Mouse (Mus musculus): ENCODE measurements around the gene Nsl1. TPM values are rescaled to one million over a fixed set of nuclear protein-coding genes. Genes with fewer than 3 reads are reported as not detected.

Nsl1 gene
- polyA plus RNA-seq, 2 experiments, result 8.8 to 11.2 TPM

DNA sequence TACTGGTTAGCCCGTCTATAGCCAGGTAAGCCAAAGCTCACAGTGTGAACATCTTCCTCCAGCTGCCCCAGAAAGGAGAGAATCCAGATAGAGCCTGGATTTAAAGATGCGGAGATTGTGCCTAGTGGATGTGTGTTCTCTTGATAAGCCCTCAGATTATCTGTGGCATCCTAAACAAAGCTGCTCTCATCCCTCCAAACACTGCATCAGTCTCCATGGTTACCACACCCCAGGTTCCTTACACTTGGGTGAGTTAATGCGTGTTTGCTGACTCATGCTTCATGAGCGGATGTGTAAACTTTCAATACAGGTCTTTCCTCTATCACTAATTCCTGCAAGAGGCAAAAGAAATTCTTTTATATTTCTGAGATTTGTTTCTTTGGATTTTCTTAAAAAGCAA is 27.2 kb upstream of the Nsl1 start:
- 32% methylated on average over 4 of the region's 4 CpGs for WGBS (ENCODE audit: insufficient replicate concordance)
- Histone ChIP-seq H3K4me2 (ENCODE audit: low read depth) (no peak overlapping the region), H3K9me3 (ENCODE audit: control insufficient read depth, low read length) (no peaks in the 10 kb centered on the region), H3K36me3 (replicated peaks; ENCODE audit: control insufficient read depth, insufficient read depth, low read depth) (no peaks in the 10 kb centered on the region), H3K4me3 (ENCODE audit: insufficient read depth in 1 of 2, low read depth in 2 of 2, low read length in 2 of 2) (no peak overlapping the region), H3K9ac (replicated peaks) (no peak overlapping the region), H3K27ac (no peak overlapping the region), H3K27me3 (ENCODE audit: control insufficient read depth, insufficient read depth, low read length) (no peaks in the 10 kb centered on the region), H3K4me1 (replicated peaks; ENCODE audit: control insufficient read depth in 2 of 2, insufficient read depth in 2 of 2, low read length in 1 of 2) (no peaks in the 10 kb centered on the region)
- ATAC-seq (ENCODE audit: insufficient read depth) (no peak), DNase-seq (ENCODE audit: low read depth in 3 of 3, low spot score in 3 of 3) (no peak)
- TF ChIP-seq CTCF (IDR thresholded peaks at IDR 0.05; ENCODE audit: low read depth) (no peak), EP300 (IDR thresholded peaks at IDR 0.05; ENCODE audit: low read depth) (no peak)

- ATAC-seq (ENCODE audit: insufficient read depth) (no peak), DNase-seq (ENCODE audit: low read depth in 3 of 3, low spot score in 3 of 3) (no peak)
- no peak within 1 kb of the TSS for H3K27ac ChIP-seq
- H3K4me1 ChIP-seq (replicated peaks; ENCODE audit: control insufficient read depth in 2 of 2, insufficient read depth in 2 of 2, low read length in 1 of 2), result no peaks in the 10 kb centered on the region
- no peak within 1 kb of the TSS for H3K9ac ChIP-seq (replicated peaks)
- no peaks in the 10 kb centered on the region for H3K36me3 ChIP-seq (replicated peaks; ENCODE audit: control insufficient read depth, insufficient read depth, low read depth)
- TF ChIP-seq EP300 (IDR thresholded peaks at IDR 0.05; ENCODE audit: low read depth) (no peak), CTCF (IDR thresholded peaks at IDR 0.05; ENCODE audit: low read depth) (no peak)
- no peaks in the 10 kb centered on the region for H3K27me3 ChIP-seq (ENCODE audit: control insufficient read depth, insufficient read depth, low read length)
- H3K4me2 ChIP-seq (ENCODE audit: low read depth), result no peak within 1 kb of the TSS
- H3K4me3 ChIP-seq (ENCODE audit: insufficient read depth in 1 of 2, low read depth in 2 of 2, low read length in 2 of 2), result no peak within 1 kb of the TSS
- no peaks in the 10 kb centered on the region for H3K9me3 ChIP-seq (ENCODE audit: control insufficient read depth, low read length)
- WGBS (ENCODE audit: insufficient replicate concordance), result 56% methylated on average over 6 of the region's 6 CpGs
Observed at GRCm38 (mm10) chr1:191036554-191037334, 26.1 kb upstream of the Nsl1 start, which contains the start of gene Spata45. Gene Spata45, plus strand, starts transcription at chr1:191036639.

GRCm38 (mm10) chr1:191037999-191038398 is 24.8 kb upstream of the Nsl1 start:
- H3K27me3 ChIP-seq (ENCODE audit: control insufficient read depth, insufficient read depth, low read length), result no peaks in the 10 kb centered on the region
- no peaks in the 10 kb centered on the region for H3K36me3 ChIP-seq (replicated peaks; ENCODE audit: control insufficient read depth, insufficient read depth, low read depth)
- TF ChIP-seq EP300 (IDR thresholded peaks at IDR 0.05; ENCODE audit: low read depth) (no peak), CTCF (IDR thresholded peaks at IDR 0.05; ENCODE audit: low read depth) (no peak)
- H3K9ac ChIP-seq (replicated peaks), result no peak overlapping the region
- DNase-seq (ENCODE audit: low read depth in 3 of 3, low spot score in 3 of 3) (no peak), ATAC-seq (ENCODE audit: insufficient read depth) (no peak)
- no peak overlapping the region for H3K4me3 ChIP-seq (ENCODE audit: insufficient read depth in 1 of 2, low read depth in 2 of 2, low read length in 2 of 2)
- no peak overlapping the region for H3K4me2 ChIP-seq (ENCODE audit: low read depth)
- WGBS (ENCODE audit: insufficient replicate concordance), result 69% methylated on average over 4 of the region's 4 CpGs
- no peaks in the 10 kb centered on the region for H3K9me3 ChIP-seq (ENCODE audit: control insufficient read depth, low read length)
- H3K27ac ChIP-seq, result no peak overlapping the region
- H3K4me1 ChIP-seq (replicated peaks; ENCODE audit: control insufficient read depth in 2 of 2, insufficient read depth in 2 of 2, low read length in 1 of 2), result no peaks in the 10 kb centered on the region; a peak in 1 of 4 replicates

GRCm38 (mm10) chr1:191041352-191041751 is 21.5 kb upstream of the Nsl1 start:
- DNase-seq (ENCODE audit: low read depth in 3 of 3, low spot score in 3 of 3) (no peak), ATAC-seq (ENCODE audit: insufficient read depth) (no peak)
- no peak overlapping the region for H3K4me3 ChIP-seq (ENCODE audit: insufficient read depth in 1 of 2, low read depth in 2 of 2, low read length in 2 of 2)
- H3K36me3 ChIP-seq (replicated peaks; ENCODE audit: control insufficient read depth, insufficient read depth, low read depth), result no peaks in the 10 kb centered on the region
- H3K27me3 ChIP-seq (ENCODE audit: control insufficient read depth, insufficient read depth, low read length), result no peaks in the 10 kb centered on the region
- H3K9me3 ChIP-seq (ENCODE audit: control insufficient read depth, low read length), result no peaks in the 10 kb centered on the region
- H3K27ac ChIP-seq, result no peak overlapping the region
- TF ChIP-seq EP300 (IDR thresholded peaks at IDR 0.05; ENCODE audit: low read depth) (no peak), CTCF (IDR thresholded peaks at IDR 0.05; ENCODE audit: low read depth) (no peak)
- peaks cover 0 to 8% of the 10 kb centered on the region in 2 experiments; a peak in 3 of 4 replicates for H3K4me1 ChIP-seq (replicated peaks; ENCODE audit: control insufficient read depth in 2 of 2, insufficient read depth in 2 of 2, low read length in 1 of 2)
- no peak overlapping the region for H3K9ac ChIP-seq (replicated peaks)
- no peak overlapping the region for H3K4me2 ChIP-seq (ENCODE audit: low read depth)

GRCm38 (mm10) chr1:191042106-191042505 is 20.7 kb upstream of the Nsl1 start:
- no peak for TF ChIP-seq CTCF (IDR thresholded peaks at IDR 0.05; ENCODE audit: low read depth)
- TF ChIP-seq EP300 (IDR thresholded peaks at IDR 0.05; ENCODE audit: low read depth), result no peak
- no peak overlapping the region for H3K4me3 ChIP-seq (ENCODE audit: insufficient read depth in 1 of 2, low read depth in 2 of 2, low read length in 2 of 2)
- no peaks in the 10 kb centered on the region for H3K36me3 ChIP-seq (replicated peaks; ENCODE audit: control insufficient read depth, insufficient read depth, low read depth)
- no peak overlapping the region for H3K4me2 ChIP-seq (ENCODE audit: low read depth)
- H3K9ac ChIP-seq (replicated peaks), result no peak overlapping the region
- ATAC-seq (ENCODE audit: insufficient read depth) (no peak), DNase-seq (ENCODE audit: low read depth in 3 of 3, low spot score in 3 of 3) (no peak)
- H3K4me1 ChIP-seq (replicated peaks; ENCODE audit: control insufficient read depth in 2 of 2, insufficient read depth in 2 of 2, low read length in 1 of 2), result peaks cover 0 to 8% of the 10 kb centered on the region in 2 experiments; a peak in 3 of 4 replicates
- no peak overlapping the region for H3K27ac ChIP-seq
- H3K27me3 ChIP-seq (ENCODE audit: control insufficient read depth, insufficient read depth, low read length), result no peaks in the 10 kb centered on the region
- H3K9me3 ChIP-seq (ENCODE audit: control insufficient read depth, low read length), result no peaks in the 10 kb centered on the region
- 67% methylated on average over 5 of the region's 5 CpGs for WGBS (ENCODE audit: insufficient replicate concordance)

Measured in liver, embryonic 14.5 days (tissue).